Mouse (Mus musculus) neural tube, embryonic 15.5 days (tissue): Measurements from ENCODE around the gene Gzmk. TPM values are rescaled to one million over a fixed set of nuclear protein-coding genes. Genes with fewer than 3 reads are reported as not detected.
"Not testable (repeated sequence)": the region's sequence is repeated elsewhere in the genome, so short reads cannot be mapped to it uniquely, and the experiment has no call there.

ENCODE experiments used
- ATAC-seq: fragments of 200-750 bp; cut with Nextera tagmentation; 2 replicates; pipeline ENCODE4 v1.8.0; 2017; ENCODE audit warnings: mild to moderate bottlenecking, moderate TSS enrichment, moderate library complexity; ENCODE audit not compliant: low FRiP score
- H3K27ac ChIP-seq: fragments of 300-500 bp; sonication (generic); replicated peaks from 2 replicates; pipeline ENCODE4 v1.5.1; 2015; ENCODE audit warnings: mild to moderate bottlenecking, inconsistent platforms
- H3K27me3 ChIP-seq: fragments of 300-500 bp; sonication (generic); replicated peaks from 2 replicates; pipeline ENCODE4 v1.6.1; 2015; ENCODE audit warnings: inconsistent platforms
- H3K36me3 ChIP-seq: fragments of 300-500 bp; sonication (generic); 2 replicates; pipeline ENCODE4 v1.6.1; 2015; ENCODE audit warnings: inconsistent platforms
- H3K4me1 ChIP-seq: fragments of 300-500 bp; sonication (generic); 2 replicates; pipeline ENCODE4 v1.6.1; 2015; ENCODE audit warnings: inconsistent platforms
- H3K4me2 ChIP-seq: fragments of 300-500 bp; sonication (generic); 2 replicates; pipeline ENCODE4 v1.6.1; 2015; ENCODE audit warnings: inconsistent platforms, mild to moderate bottlenecking, moderate library complexity
- H3K4me3 ChIP-seq: fragments of 300-500 bp; sonication (generic); replicated peaks from 2 replicates; pipeline ENCODE4 v1.5.1; 2015; ENCODE audit warnings: mild to moderate bottlenecking, inconsistent platforms
- H3K9ac ChIP-seq: fragments of 300-500 bp; sonication (generic); replicated peaks from 2 replicates; pipeline ENCODE4 v1.6.1; 2015; ENCODE audit warnings: mild to moderate bottlenecking, inconsistent platforms
- H3K9me3 ChIP-seq: fragments of 300-500 bp; sonication (generic); replicated peaks from 2 replicates; pipeline ENCODE4 v1.6.1; 2016; ENCODE audit warnings: inconsistent platforms
- WGBS: fragments of 180-500 bp; shearing (Covaris S2); methylation state at CpG from one replicate; pipeline ENCODE4 v1.1.7; 2015; ENCODE audit warnings: mixed read lengths; 5-methylcytosine and 5-hydroxymethylcytosine counted together
- polyA plus RNA-seq: library from polyadenylated mRNA; unstranded; fragments of >200 nt; fragmentation: Nextera tagmentation; extraction: Ambion mirVana; gene quantifications from 2 replicates; pipeline ENCODE4 v1.2.1, GENCODE M21; 2015

Gzmk gene
- polyA plus RNA-seq = not detected in 2 replicates

GRCm38 (mm10) chr13:113225811-113226210, at the start of gene Gzmk:
TSS of gene Gzmk (minus strand) at chr13:113225908.
- no peaks in the 10 kb centered on the region for H3K27me3 ChIP-seq
- no peak within 1 kb of the TSS for H3K9ac ChIP-seq
- no peak within 1 kb of the TSS for H3K4me3 ChIP-seq
- no peaks in the 10 kb centered on the region for H3K36me3 ChIP-seq
- no peaks in the 10 kb centered on the region for H3K9me3 ChIP-seq
- peaks cover 10% of the 10 kb centered on the region for H3K4me1 ChIP-seq
- H3K4me2 ChIP-seq = no peak within 1 kb of the TSS
- no peak within 1 kb of the TSS for H3K27ac ChIP-seq
- 35% methylated on average over 7 of the region's 7 CpGs for WGBS
- ATAC-seq = peak; percentile 95

- Histone ChIP-seq H3K4me2 (no peak overlapping the region), H3K27me3 (no peaks in the 10 kb centered on the region), H3K4me1 (no peaks in the 10 kb centered on the region), H3K27ac (no peak overlapping the region), H3K9ac (no peak overlapping the region), H3K36me3 (no peaks in the 10 kb centered on the region), H3K9me3 (no peaks in the 10 kb centered on the region), H3K4me3 (no peak overlapping the region)
- no peak for ATAC-seq
- 94% methylated on average over 8 of the region's 8 CpGs for WGBS
Measured at GRCm38 (mm10) chr13:113271189-113271588, 45.5 kb upstream of the Gzmk start.

GRCm38 (mm10) chr13:113269777-113270776, 44.4 kb upstream of the Gzmk start:
- no peak overlapping the region for H3K4me3 ChIP-seq
- WGBS = 45% methylated on average over 18 of the region's 18 CpGs
- H3K36me3 ChIP-seq = no peaks in the 10 kb centered on the region
- H3K4me1 ChIP-seq = no peaks in the 10 kb centered on the region
- H3K9ac ChIP-seq = no peak overlapping the region
- peak; percentile 92 for ATAC-seq
- H3K4me2 ChIP-seq = no peak overlapping the region
- no peak overlapping the region for H3K27ac ChIP-seq
- H3K27me3 ChIP-seq = no peaks in the 10 kb centered on the region
- H3K9me3 ChIP-seq = no peaks in the 10 kb centered on the region

DNA sequence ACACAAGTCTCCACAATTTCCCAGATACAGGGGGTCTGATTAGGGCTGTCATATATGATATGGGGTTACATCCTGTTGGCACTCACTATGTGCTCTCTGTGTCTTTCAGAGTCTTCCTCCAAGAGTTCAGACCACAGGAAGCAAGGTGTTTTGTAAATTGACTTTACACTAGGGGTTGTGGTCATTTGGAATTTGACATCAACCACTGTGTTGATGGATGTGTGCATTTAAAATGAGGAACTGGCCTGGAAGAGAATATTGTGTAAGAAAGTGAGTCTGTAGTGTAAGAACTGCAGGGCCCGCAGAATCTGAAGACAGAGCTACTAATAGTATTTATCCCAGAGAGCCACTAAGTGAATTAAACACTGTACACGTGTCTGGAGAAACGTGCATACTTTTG, 41.5 kb upstream of the Gzmk start:
- WGBS = 88% methylated on average over 3 of the region's 3 CpGs
- Histone ChIP-seq H3K4me2 (no peak overlapping the region), H3K9ac (no peak overlapping the region), H3K4me3 (no peak overlapping the region), H3K9me3 (no peaks in the 10 kb centered on the region), H3K27ac (no peak overlapping the region), H3K27me3 (no peaks in the 10 kb centered on the region), H3K36me3 (no peaks in the 10 kb centered on the region), H3K4me1 (no peaks in the 10 kb centered on the region)
- no peak for ATAC-seq

DNA sequence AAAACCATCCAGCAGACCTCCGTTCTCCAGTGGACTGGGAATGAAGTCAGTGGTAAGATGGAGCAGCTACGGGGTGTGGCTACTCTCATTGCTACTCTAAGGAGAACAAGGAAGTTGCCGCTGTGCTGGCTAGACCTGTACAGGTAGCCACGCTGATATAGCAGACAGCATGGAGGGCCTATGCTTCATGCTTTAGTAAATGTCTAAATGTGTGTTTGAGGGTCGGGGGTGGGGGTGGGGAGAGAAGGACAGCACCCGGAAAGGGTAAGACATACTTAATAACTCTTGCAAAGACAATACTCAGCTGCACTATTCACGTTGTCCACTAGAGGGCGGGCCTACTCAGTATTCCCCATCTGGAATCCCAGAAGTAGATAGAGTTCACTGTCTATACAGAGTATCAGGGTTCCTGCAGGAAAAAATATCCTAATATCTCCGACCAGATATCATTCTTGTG, 40.8 kb upstream of the Gzmk start:
- Histone ChIP-seq H3K9me3 (no peaks in the 10 kb centered on the region), H3K36me3 (no peaks in the 10 kb centered on the region), H3K4me1 (no peaks in the 10 kb centered on the region), H3K4me2 (peak overlapping the region; percentile 28), H3K9ac (no peak overlapping the region), H3K27ac (no peak overlapping the region), H3K27me3 (no peaks in the 10 kb centered on the region), H3K4me3 (no peak overlapping the region)
- WGBS = 33% methylated on average over 9 of the region's 9 CpGs
- 0 out of 2 replicates have a peak, but pooled peaks have one; percentile 9 for ATAC-seq

DNA sequence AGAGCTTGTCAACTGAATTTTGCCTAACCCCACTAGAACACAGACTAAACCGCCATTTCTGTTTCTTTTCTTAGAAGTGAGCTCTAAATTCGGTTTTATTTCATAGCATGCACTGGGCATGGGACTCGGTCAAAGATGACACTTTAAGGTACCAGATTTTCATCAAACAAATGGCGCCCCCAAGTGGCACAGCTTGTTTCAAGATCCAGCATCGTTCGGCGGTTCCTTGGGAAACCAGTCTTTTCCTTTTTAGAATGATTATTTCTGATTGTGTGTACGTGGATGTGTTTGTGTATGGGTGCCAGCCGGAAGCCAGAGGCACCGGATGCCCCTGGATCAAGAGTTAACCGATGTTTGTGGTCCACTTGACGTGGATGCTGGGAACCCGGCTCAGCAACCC, 39.5 kb upstream of the Gzmk start:
- 30% methylated on average over 13 of the region's 13 CpGs for WGBS
- H3K9me3 ChIP-seq = no peaks in the 10 kb centered on the region

DNA sequence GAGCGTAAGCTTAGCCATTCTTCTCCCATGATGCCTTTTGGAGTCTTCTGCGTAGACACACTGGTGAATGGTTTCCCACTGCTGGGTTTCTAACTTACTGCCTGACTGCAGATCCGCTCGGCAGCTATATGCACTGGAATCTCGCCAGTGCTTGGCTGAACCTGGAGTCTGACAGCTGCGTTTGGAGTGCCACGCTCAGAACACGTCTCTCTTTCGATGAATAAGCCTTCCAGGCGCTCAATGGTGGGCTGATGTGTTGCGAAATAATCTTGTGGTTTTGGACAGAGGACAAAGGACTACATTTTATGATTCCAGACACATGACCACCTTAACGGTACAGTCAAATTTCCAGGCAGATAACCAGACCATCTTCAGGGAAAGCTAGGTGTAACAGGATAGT, 37.1 kb upstream of the Gzmk start:
- H3K9me3 ChIP-seq = no peaks in the 10 kb centered on the region
- 67% methylated on average over 12 of the region's 12 CpGs for WGBS
- no peak overlapping the region for H3K4me2 ChIP-seq
- no peak overlapping the region for H3K9ac ChIP-seq
- H3K27me3 ChIP-seq = no peaks in the 10 kb centered on the region
- H3K4me1 ChIP-seq = no peaks in the 10 kb centered on the region
- ATAC-seq = no peak; the same call in 1 of the 2 replicates
- H3K4me3 ChIP-seq = no peak overlapping the region
- no peaks in the 10 kb centered on the region for H3K36me3 ChIP-seq
- no peak overlapping the region for H3K27ac ChIP-seq

More for the DNA sequence above, 39.5 kb upstream of the Gzmk start:
- H3K4me3 ChIP-seq = no peak overlapping the region
- ATAC-seq = no peak
- H3K4me1 ChIP-seq = no peaks in the 10 kb centered on the region
- H3K4me2 ChIP-seq = no peak overlapping the region
- H3K9ac ChIP-seq = no peak overlapping the region
- H3K36me3 ChIP-seq = no peaks in the 10 kb centered on the region
- H3K27ac ChIP-seq = no peak overlapping the region
- H3K27me3 ChIP-seq = no peaks in the 10 kb centered on the region

GRCm38 (mm10) chr13:113259237-113259636, 33.5 kb upstream of the Gzmk start:
- no peak overlapping the region for H3K4me2 ChIP-seq
- H3K4me3 ChIP-seq = no peak overlapping the region
- H3K9me3 ChIP-seq = no peaks in the 10 kb centered on the region
- no peaks in the 10 kb centered on the region for H3K36me3 ChIP-seq
- H3K27me3 ChIP-seq = no peaks in the 10 kb centered on the region
- ATAC-seq = no peak
- WGBS = 89% methylated on average over 5 of the region's 5 CpGs
- H3K27ac ChIP-seq = no peak overlapping the region
- no peaks in the 10 kb centered on the region for H3K4me1 ChIP-seq
- no peak overlapping the region for H3K9ac ChIP-seq

DNA sequence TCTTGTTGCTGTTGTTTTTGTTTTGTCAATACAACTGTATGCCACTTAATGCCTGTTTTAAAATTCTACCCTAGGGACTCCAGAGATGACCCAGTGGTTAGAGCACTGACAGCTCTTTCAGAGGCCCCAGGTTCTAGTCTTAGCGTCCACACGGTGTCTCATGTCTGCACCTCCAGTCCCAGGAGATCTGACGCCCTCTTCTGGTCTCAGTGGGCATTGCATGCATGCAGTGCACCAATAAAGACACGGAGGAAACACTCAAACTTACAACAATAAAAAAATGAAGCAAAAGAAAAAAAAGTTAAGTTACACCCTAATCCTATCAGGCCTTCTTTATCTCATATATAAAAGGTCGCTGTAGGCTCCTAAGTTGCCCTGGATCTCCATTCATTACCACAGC, 31.5 kb upstream of the Gzmk start:
- H3K4me1 ChIP-seq = no peaks in the 10 kb centered on the region
- no peak overlapping the region for H3K4me2 ChIP-seq
- H3K27ac ChIP-seq = no peak overlapping the region
- no peak for ATAC-seq
- 46% methylated on average over 5 of the region's 5 CpGs for WGBS
- H3K36me3 ChIP-seq = no peaks in the 10 kb centered on the region
- no peak overlapping the region for H3K4me3 ChIP-seq
- H3K9me3 ChIP-seq = no peaks in the 10 kb centered on the region
- no peak overlapping the region for H3K9ac ChIP-seq
- H3K27me3 ChIP-seq = no peaks in the 10 kb centered on the region

DNA sequence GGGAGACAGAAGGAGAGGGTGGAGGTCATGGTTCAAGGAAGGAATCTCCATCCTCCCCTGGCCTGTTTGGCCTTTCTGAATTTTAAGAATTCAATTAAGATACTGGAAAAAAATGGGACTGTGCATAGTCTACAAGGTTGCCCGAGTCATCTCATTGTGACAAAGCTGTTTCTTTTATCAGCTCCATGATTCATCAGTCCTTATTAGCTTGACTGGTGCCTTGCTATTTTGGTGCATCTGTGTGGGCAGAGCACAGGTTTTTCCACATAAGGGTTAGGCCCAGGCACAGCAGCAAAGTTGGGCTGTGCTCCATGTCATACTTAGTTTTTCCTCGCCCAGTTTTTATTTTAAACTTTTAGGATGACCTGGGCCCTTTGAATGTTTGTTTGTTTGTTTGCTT, 31.1 kb upstream of the Gzmk start:
- no peak for ATAC-seq
- no peaks in the 10 kb centered on the region for H3K4me1 ChIP-seq
- no peaks in the 10 kb centered on the region for H3K36me3 ChIP-seq
- no peak overlapping the region for H3K4me2 ChIP-seq
- 96% methylated on average over 2 of the region's 2 CpGs for WGBS
- no peaks in the 10 kb centered on the region for H3K9me3 ChIP-seq
- H3K9ac ChIP-seq = no peak overlapping the region
- no peak overlapping the region for H3K4me3 ChIP-seq
- no peak overlapping the region for H3K27ac ChIP-seq
- H3K27me3 ChIP-seq = no peaks in the 10 kb centered on the region

DNA sequence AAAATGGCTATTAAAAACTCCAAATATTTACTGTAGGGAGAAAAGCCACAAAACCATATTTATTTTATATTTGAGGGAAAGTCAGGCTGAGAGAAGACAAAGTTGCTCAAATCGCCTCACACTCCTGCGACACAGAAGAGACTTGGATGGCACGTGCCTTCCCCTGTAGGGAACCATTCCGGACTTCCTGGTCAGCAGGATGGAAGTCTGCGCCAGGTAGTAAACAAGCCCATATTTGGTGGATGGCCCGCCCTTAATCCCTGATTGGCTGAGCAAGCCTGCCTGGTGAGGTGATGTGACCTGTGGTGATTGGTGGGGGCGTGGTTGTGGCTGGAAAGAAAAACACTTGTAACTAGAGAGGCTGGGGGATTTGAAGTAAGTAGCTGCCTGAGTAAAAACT, 26.9 kb upstream of the Gzmk start:
- not testable (repeated sequence) for H3K27ac ChIP-seq, H3K36me3 ChIP-seq, H3K9ac ChIP-seq, H3K27me3 ChIP-seq, H3K4me2 ChIP-seq, H3K9me3 ChIP-seq, ATAC-seq, H3K4me3 ChIP-seq, H3K4me1 ChIP-seq
- 86% methylated on average over 7 of the region's 7 CpGs for WGBS

DNA sequence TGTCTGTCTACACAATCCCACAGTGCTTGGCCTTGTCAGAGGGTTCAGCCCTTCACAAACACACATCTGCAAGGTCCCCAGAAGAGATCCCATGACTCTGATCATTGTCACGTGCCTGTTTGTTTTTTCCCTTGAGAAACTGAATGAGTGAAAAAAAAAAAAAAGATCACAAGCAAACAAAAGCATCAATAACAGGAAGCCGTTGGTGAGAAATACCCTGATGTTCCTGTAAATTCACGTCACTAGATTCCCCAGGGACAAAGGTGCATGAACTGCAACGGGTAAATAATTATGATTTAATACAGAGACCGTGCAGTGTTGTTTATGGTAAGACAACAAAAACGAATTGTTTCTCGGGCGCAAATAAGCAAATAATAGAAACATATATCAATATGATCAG, 19.3 kb upstream of the Gzmk start:
- Histone ChIP-seq H3K9ac (no peak overlapping the region), H3K27ac (no peak overlapping the region), H3K27me3 (no peaks in the 10 kb centered on the region), H3K4me2 (no peak overlapping the region), H3K4me3 (no peak overlapping the region), H3K9me3 (no peaks in the 10 kb centered on the region), H3K4me1 (no peaks in the 10 kb centered on the region), H3K36me3 (no peaks in the 10 kb centered on the region)
- WGBS = 71% methylated on average over 8 of the region's 8 CpGs
- no peak for ATAC-seq
